Mouse (Mus musculus): Measurements from ENCODE around the gene Mmachc. TPM values are rescaled to one million over a fixed set of nuclear protein-coding genes. Genes with fewer than 3 reads are reported as not detected.
A peak's percentile ranks its signal among the peaks of the same experiment; 100 is the strongest.

Mmachc gene
- polyA plus RNA-seq, 1 experiment, result 8.0 TPM

GRCm38 (mm10) chr4:116721098-116721628, 13.0 kb upstream of the Mmachc start:
- no peak for TF ChIP-seq CTCF (IDR thresholded peaks at IDR 0.05; ENCODE audit: insufficient read depth, low read length)
- no peak for TF ChIP-seq POLR2A (IDR thresholded peaks at IDR 0.05; ENCODE audit: borderline replicate concordance, extremely low read depth, low read depth, low read length)
- peaks cover 2% of the 10 kb centered on the region; the same call in 1 of the 2 replicates for H3K4me1 ChIP-seq (ENCODE audit: control insufficient read depth, insufficient read depth, low read length)
- no peak for DNase-seq
- WGBS, result under 1% methylated on average over 29 of the region's 29 CpGs
- peak overlapping the region; percentile 65 for H3K4me3 ChIP-seq (replicated peaks; ENCODE audit: extremely low read depth, low read depth, low read length)

- peak within 1 kb of the TSS; percentile 65 for H3K4me3 ChIP-seq (replicated peaks; ENCODE audit: extremely low read depth, low read depth, low read length)
- peaks cover 2% of the 10 kb centered on the region; the same call in 1 of the 2 replicates for H3K4me1 ChIP-seq (ENCODE audit: control insufficient read depth, insufficient read depth, low read length)
- peak; percentile 80 for DNase-seq
- WGBS, result under 1% methylated on average over 32 of the region's 34 CpGs
- no peak for TF ChIP-seq CTCF (IDR thresholded peaks at IDR 0.05; ENCODE audit: insufficient read depth, low read length)
- peak; percentile 42; the same call in 1 of the 2 replicates for TF ChIP-seq POLR2A (IDR thresholded peaks at IDR 0.05; ENCODE audit: borderline replicate concordance, extremely low read depth, low read depth, low read length)
Measured at GRCm38 (mm10) chr4:116720343-116721097, 12.3 kb upstream of the Mmachc start, which contains the start of gene Tesk2. TSS of gene Tesk2 (plus strand) at chr4:116720948.

GRCm38 (mm10) chr4:116719396-116719795, 11.2 kb upstream of the Mmachc start:
- WGBS, result 7% methylated on average over 3 of the region's 3 CpGs
- TF ChIP-seq POLR2A (IDR thresholded peaks at IDR 0.05; ENCODE audit: borderline replicate concordance, extremely low read depth, low read depth, low read length) (no peak), CTCF (IDR thresholded peaks at IDR 0.05; ENCODE audit: insufficient read depth, low read length) (peak; percentile 61)
- peaks cover 2% of the 10 kb centered on the region; the same call in 1 of the 2 replicates for H3K4me1 ChIP-seq (ENCODE audit: control insufficient read depth, insufficient read depth, low read length)

GRCm38 (mm10) chr4:116712536-116712935, 4.3 kb upstream of the Mmachc start:
- no peak for DNase-seq
- Histone ChIP-seq H3K4me1 (ENCODE audit: control insufficient read depth, insufficient read depth, low read length) (peaks cover 2% of the 10 kb centered on the region; the same call in 1 of the 2 replicates), H3K4me3 (replicated peaks; ENCODE audit: extremely low read depth, low read depth, low read length) (no peak overlapping the region)
- WGBS, result 86% methylated on average over 1 of the region's 1 CpGs
- TF ChIP-seq CTCF (IDR thresholded peaks at IDR 0.05; ENCODE audit: insufficient read depth, low read length), result no peak
- no peak for TF ChIP-seq POLR2A (IDR thresholded peaks at IDR 0.05; ENCODE audit: borderline replicate concordance, extremely low read depth, low read depth, low read length)

More at GRCm38 (mm10) chr4:116719396-116719795, 11.2 kb upstream of the Mmachc start:
- H3K4me3 ChIP-seq (replicated peaks; ENCODE audit: extremely low read depth, low read depth, low read length), result no peak overlapping the region
- DNase-seq, result peak; percentile 40

- Histone ChIP-seq H3K4me1 (ENCODE audit: control insufficient read depth, insufficient read depth, low read length) (peaks cover 2% of the 10 kb centered on the region; the same call in 1 of the 2 replicates), H3K4me3 (replicated peaks; ENCODE audit: extremely low read depth, low read depth, low read length) (no peak overlapping the region)
- 87% methylated on average over 2 of the region's 2 CpGs for whole genome bisulfite sequencing
- no peak for DNase-seq
- TF ChIP-seq CTCF (IDR thresholded peaks at IDR 0.05; ENCODE audit: insufficient read depth, low read length) (no peak), POLR2A (IDR thresholded peaks at IDR 0.05; ENCODE audit: borderline replicate concordance, extremely low read depth, low read depth, low read length) (no peak)
Measured at GRCm38 (mm10) chr4:116710154-116710553, 1.9 kb upstream of the Mmachc start.

- DNase-seq, result no peak
- H3K4me3 ChIP-seq (replicated peaks; ENCODE audit: extremely low read depth, low read depth, low read length), result peak overlapping the region; percentile 54
- H3K4me1 ChIP-seq (ENCODE audit: control insufficient read depth, insufficient read depth, low read length), result peaks cover 2% of the 10 kb centered on the region; the same call in 1 of the 2 replicates
- 4% methylated on average over 9 of the region's 9 CpGs for WGBS
- TF ChIP-seq CTCF (IDR thresholded peaks at IDR 0.05; ENCODE audit: insufficient read depth, low read length) (no peak), POLR2A (IDR thresholded peaks at IDR 0.05; ENCODE audit: borderline replicate concordance, extremely low read depth, low read depth, low read length) (no peak)
Measured at GRCm38 (mm10) chr4:116708791-116709390, 685 bp upstream of the Mmachc start.

GRCm38 (mm10) chr4:116707666-116708065, 540 bp downstream of the Mmachc start:
- 8% methylated on average over 9 of the region's 9 CpGs for WGBS
- TF ChIP-seq CTCF (IDR thresholded peaks at IDR 0.05; ENCODE audit: insufficient read depth, low read length) (no peak), POLR2A (IDR thresholded peaks at IDR 0.05; ENCODE audit: borderline replicate concordance, extremely low read depth, low read depth, low read length) (no peak)

GRCm38 (mm10) chr4:116703804-116704203, 4.4 kb downstream of the Mmachc start:
- 30% methylated on average over 6 of the region's 6 CpGs for WGBS
- Histone ChIP-seq H3K4me3 (replicated peaks; ENCODE audit: extremely low read depth, low read depth, low read length) (no peak overlapping the region), H3K4me1 (ENCODE audit: control insufficient read depth, insufficient read depth, low read length) (peaks cover 4% of the 10 kb centered on the region; the same call in 1 of the 2 replicates)
- TF ChIP-seq POLR2A (IDR thresholded peaks at IDR 0.05; ENCODE audit: borderline replicate concordance, extremely low read depth, low read depth, low read length) (no peak), CTCF (IDR thresholded peaks at IDR 0.05; ENCODE audit: insufficient read depth, low read length) (peak; percentile 81)
- DNase-seq, result peak; percentile 74

More at GRCm38 (mm10) chr4:116707666-116708065, 540 bp downstream of the Mmachc start:
- Histone ChIP-seq H3K4me3 (replicated peaks; ENCODE audit: extremely low read depth, low read depth, low read length) (peak overlapping the region; percentile 89), H3K4me1 (ENCODE audit: control insufficient read depth, insufficient read depth, low read length) (peaks cover 2% of the 10 kb centered on the region; the same call in 1 of the 2 replicates)
- no peak for DNase-seq

GRCm38 (mm10) chr4:116700964-116701363, 7.2 kb downstream of the Mmachc start:
- WGBS, result 87% methylated on average over 1 of the region's 1 CpGs

More at GRCm38 (mm10) chr4:116700964-116701363, 7.2 kb downstream of the Mmachc start:
- TF ChIP-seq CTCF (IDR thresholded peaks at IDR 0.05; ENCODE audit: insufficient read depth, low read length) (no peak), POLR2A (IDR thresholded peaks at IDR 0.05; ENCODE audit: borderline replicate concordance, extremely low read depth, low read depth, low read length) (no peak)
- 0 out of 2 replicates have a peak, but pooled peaks cover 3% of the 10 kb centered on the region for H3K4me1 ChIP-seq (ENCODE audit: control insufficient read depth, insufficient read depth, low read length)
- no peak overlapping the region for H3K4me3 ChIP-seq (replicated peaks; ENCODE audit: extremely low read depth, low read depth, low read length)
- no peak for DNase-seq
